Mouse (Mus musculus) natural killer cell, adult 2 months (primary cell): ENCODE data around the gene Tmem217.

Source experiments
- DNase-seq, 2 experiments: peaks; one replicate each; pipeline ENCODE4 v3.0.0; 2022; ENCODE audit warnings: low spot score in 2 of 2

Tmem217 gene

DNA sequence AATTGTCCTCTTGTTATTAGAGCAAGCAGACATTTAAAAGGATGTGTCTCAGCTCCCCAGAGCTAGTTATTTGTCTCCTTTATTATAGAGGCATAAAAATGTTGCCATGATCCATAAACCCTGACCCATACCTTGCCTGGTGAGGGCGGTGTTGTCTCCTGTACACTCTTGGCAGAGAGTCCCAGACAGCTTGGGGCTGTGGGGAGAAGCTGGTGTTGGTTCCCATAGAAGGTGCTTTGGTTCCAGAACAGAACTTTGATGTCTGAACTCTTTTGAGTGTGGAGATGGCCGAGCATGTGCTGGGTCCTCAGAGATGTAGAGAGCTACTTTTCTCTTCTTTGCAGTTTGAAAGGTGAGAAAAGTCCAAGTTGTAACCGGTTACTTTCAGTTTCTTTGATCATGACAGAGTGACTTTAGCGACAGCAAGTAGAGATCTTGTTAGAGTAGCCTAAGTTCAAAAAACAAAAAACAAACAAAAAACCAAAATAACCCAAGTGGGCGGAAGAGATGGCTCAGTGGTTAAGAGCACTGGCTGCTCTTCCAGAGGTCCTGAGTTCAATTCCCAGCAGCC is at the start of gene Tmem217:
TSS of gene Tmem217 (minus strand) at position 224 of the 571 bp plus-strand sequence.
- peak in 1 of 2 experiments; percentile 27 for DNase-seq

DNA sequence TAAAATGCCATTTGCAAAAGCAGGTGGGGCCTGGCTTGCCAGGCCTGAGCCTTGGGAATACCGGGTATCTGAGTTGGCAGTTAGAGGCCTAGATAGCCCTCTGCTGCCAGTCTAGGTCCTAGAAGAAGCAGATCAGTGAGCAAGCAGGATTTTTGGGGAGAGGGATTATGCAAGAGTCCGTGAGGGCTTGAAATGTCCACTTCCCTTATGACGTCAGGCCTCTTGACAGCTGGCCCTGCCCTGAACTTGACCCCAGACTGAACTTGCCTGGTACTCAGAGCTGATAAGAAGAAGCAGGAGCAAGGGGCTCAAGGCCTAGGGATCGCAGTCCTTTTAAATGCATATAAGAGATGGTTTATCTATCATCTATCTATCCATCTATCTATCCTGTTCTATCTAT is 49.2 kb upstream of the Tmem217 start:
- DNase-seq, result no peak

DNA sequence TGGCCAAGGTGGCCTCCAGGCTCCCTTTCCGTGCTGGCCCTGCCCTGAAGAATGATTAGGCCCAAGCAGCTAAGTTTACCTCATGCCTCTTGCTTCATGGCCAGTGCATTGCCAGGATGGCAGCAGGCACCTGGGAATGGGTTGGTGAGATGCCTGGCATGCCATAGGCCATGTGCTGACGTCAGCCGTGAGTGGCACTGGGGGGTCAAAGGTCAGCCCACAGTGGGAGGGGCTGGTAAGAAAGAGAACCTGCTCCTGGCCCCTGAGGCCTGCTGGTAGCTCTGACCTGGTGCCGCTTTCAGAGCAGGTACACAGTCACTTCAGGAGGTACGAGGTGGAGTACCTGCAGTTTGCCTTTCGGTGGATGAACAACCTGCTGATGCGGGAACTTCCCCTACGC is 47.4 kb upstream of the Tmem217 start:
- DNase-seq, result no peak

DNA sequence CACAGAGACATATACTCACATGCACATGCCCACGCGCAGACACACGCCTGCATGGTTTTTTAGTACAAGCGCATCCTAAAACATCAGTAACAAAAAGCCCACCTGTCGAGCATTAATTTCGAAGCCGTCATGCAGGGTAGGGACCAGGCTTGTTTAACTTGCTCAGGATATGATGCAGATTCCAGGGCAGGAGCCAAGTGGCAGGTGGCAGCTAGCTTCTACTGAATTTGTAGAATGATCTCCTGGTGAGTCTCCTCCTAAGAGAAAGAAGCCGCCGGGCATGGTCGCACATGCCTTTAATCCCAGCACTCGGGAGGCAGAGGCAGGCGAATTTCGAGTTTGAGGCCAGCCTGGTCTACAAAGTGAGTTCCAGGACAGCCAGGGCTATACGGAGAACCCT is 46.9 kb upstream of the Tmem217 start:
- DNase-seq, result no peak

DNA sequence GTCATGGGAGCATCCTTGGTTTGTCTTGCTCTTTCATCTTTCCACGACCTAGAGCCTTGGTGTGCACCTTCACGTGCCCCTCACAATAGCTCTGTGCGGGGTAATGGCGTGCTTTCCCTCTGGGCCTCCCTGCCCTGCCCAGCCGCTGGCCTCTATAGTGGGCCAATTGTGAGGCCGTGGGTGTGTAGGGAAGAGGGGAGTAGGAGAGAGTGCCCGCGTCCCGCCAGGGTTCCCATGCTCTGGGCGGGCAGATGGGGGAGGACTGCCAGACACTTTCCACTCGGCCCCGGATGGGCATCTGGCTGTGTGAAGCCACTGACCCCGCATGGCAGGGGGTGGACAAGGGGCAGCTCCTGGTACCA is 44.6 kb upstream of the Tmem217 start:
- no peak for DNase-seq

DNA sequence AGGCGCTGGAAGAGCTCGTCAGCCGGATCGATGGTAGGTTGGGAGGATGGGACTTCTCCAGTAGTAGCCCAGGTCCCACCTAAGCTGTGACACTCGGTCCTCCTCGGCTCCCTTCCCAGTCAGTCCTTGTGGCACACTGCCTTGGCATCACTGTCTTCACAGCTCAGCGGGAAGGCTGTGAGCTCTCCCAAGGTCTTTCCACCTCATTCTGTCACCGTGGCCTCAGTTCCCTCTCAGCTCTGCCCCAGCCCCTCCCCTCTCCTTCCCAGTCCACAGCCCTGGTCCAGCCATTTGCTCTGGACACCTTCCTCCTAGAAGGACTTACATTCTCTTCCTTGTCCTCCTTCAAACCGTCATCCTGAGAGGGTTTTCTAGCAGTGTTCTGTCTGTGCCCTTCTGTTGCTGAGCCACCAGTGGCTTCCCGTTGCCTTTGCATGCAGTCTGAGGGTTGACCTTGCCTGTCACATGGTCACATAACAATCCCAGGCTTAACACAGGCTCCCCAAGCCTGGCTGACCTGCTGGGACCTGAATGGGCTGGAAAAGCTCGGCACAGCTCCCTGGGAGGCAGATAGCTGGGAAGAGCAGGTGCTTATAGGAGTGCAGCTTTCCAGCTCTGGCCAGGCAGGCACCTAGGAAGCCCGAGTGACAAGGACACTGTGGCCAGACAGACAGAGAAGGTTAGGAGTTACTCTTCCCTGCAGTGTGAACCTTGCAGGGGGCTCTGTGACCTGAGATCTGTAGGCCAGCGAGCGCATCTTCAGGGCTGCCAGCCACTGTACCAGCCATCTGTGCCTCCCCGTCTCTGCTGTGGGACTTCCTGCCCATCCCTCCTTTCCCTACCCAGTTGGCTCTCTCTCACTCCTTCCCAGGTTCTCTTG is 43.9 kb upstream of the Tmem217 start:
- DNase-seq, result no peak

DNA sequence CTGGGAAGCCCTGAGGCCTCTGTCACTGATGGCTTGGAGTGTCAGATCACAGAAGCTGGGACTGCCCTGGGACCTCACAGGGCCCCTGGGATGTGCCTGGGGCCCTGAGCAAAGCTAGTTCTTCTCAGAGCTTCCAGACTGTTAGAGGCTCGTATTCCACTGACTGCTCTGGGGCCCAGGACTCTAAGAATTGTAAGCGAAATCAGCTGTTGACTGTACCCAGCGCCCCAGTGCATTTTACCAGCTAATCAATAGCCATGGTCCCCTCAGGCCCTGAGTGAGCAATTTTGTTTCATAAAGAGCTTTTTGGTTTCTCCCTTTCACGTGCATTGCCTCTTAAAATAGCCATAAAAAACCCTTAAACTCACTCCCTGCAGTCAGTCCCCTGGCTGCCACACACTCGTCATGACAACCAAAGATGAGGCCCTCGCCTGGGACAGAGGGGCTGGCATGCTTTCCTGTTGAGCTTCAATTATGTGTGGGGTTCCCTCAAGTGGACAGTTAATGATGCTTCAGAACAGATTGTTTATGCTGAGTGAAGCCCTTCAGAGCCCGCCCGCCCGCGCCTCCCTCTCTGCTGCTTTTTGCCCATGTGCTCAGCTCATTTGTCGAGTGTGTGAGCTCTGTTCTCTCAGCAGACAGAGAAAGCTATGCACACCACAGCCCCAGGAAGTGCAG is 37.2 kb upstream of the Tmem217 start:
- DNase-seq, result no peak

DNA sequence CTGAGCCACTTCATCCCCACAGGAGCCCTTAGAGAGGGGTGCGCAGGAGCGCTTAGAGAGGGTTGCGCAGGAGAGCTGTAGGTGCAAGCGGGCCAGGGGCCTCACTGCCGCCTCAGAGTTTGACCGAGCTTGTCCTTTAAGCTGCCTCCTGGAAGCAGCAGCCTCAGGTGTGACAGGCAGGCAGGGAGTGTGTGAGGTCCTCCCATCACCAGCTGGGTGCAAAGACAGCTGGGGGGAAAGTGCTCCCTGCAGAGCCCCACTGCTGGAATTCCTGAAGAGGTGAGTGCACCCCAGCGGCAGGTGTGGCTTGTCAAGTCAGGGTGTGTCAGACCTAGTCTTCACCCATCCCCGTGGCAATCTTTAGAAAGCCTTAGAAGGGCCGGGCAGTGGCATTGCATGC is 34.7 kb upstream of the Tmem217 start:
- DNase-seq, result no peak

DNA sequence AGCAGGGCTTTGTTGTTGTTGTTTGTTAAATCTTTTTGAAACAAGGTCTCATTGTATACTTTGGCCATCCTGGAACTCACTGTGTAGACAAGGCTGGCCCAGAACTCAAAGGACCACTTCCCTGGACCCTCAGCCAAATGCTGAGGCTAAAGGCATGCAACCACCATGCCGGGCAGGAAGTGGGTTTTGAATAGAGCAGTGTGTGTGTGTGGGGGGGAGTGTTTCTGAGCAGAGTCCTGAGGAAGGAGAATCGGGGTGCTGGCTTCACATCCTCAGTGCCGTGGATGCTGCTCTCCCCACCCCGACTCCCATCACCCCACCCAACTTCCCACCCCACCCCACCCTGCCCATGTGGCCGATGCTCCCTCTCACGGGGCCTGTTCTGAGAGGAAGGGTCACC is 33.3 kb upstream of the Tmem217 start:
- peak; percentile 29 to 48 for DNase-seq

DNA sequence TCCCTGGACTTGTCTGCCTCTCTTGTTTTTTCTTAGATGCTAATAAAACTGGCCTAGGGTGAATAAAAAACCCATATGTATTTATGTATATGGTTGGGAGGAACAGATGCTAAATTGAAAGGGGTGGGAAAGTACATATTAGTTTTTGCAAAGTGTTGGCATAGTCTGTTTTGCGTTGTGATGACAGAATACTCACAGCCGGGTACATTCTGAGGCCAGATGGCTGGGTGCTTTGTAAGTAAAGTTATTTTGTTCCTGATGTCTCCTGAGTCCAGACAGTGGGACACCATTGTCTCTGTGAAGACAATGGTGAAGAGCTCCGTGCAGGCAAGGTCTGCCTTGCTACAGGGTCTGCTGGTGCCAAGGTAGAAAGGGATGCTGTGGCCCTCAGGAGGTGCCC is 32.6 kb upstream of the Tmem217 start:
- DNase-seq, result no peak

DNA sequence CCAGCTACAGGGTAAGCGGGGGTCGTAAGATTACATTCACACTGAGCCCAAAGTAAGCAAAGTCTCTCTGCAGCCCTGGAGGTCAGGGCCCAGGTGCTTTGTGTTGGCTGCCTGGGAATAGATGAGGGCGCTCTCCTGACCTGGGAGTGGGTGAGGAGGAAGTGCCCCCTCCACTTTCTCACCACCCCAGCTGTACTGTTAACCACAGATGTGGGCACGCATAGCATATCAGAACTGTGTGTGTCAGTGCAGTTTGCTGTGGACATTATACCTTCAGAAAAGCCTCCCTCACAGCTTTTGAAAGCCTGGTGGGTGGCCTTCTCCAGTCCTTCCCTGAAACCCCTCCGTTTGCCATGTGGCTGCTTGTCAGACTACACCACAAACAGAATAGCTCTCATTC is 32.1 kb upstream of the Tmem217 start:
- DNase-seq, result peak; percentile 40 to 54

DNA sequence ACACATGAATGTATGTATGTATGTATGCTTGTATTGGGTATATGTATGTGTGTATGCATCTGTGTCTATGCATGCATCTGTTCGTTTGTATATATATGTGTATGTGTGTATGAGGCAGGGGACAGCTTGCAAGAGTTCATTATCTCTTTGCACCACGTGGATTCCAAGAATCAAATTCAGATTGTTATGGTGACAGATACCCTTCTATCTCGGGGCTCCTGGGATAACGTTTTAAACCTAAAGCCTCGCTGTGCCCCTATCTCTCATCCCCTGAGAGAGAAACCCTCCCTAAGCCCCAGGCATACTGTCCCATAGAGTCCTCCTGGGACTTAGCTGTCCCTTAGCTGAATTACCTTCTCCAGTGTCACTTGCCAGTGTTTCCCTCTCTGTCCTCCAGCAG is 31.4 kb upstream of the Tmem217 start:
- DNase-seq, result no peak

DNA sequence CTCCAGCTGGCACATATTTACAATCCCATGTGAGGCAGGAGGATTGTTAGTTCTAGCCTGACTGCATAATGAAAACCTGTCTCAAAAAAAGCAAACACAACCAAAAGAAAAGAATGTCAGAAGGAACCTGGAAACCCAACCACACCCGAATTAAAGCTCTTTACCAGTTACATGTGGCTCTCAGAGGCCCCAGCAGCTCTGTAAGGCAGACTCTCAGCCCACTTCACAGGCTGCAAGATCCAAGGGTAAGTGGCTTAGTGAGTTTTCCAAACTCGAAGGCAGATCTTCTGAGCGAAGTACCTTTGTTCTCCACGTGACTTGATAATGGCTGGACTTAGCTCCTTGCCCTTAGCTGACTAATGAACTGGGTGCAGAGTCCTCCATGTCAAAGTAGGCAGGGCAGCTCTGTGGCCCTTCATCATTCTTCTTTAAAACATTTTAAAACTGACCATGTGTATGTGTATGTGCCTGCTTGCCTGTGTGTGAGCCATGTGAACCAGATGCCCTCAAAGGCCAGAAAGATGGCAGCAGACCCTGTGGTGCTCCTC is 27.5 kb upstream of the Tmem217 start:
- no peak for DNase-seq

DNA sequence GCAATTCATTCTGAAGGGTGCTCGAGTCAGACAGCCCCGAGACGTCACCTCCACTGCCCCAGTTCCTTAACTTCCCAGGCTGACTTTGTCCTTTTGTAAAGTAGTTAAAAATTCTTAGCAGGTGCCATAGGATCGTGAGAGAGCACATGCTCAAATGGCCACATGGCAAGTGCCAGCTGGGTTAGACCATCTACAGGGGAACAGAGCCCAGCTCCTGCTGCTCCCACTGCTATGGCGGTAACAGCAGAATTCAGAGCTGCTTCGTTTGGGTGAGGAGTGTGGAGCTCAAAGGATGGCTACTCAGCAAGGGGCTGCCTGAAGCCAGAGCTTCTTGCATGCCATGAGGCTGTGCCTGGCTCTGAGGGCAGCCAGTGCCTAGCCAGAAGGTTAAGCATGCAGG is 17.6 kb upstream of the Tmem217 start:
- no peak for DNase-seq

DNA sequence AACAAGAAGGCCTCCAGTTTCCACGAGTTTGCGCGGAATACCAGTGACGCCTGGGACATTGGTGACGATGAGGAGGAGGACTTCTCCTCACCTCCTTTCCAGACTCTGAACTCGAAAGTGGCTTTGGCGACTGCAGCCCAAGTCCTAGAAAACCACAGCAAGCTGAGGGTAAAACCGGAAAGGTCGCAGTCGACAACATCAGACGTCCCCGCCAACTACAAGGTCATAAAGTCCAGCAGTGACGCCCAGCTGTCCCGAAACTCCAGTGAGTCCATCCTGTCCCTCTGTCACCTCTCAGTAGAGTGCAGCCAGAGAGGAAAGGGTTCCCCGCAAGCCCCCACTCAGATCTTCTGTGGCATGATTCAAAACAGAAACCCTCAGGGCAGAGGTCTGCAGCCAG is 16.2 kb upstream of the Tmem217 start:
- no peak for DNase-seq

DNA sequence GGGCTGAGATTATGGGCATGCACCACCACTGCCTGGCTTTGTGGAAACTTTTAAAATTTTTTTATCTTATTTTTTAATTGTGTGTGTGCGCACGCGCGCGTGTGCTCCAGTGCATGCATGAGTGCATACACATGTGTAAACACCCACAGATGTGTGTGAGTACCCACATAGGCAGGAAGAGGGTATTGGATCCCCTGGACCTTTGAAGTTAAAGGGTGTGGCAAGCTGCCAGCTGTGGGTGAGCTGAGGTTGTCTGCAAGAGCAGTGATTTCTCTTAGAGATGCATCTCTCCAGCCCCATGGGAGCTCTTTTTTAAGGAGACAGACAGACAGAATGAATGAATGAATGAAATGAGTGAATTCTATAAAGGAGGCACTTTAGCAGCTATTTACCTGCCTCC is 13.3 kb upstream of the Tmem217 start:
- no peak for DNase-seq

DNA sequence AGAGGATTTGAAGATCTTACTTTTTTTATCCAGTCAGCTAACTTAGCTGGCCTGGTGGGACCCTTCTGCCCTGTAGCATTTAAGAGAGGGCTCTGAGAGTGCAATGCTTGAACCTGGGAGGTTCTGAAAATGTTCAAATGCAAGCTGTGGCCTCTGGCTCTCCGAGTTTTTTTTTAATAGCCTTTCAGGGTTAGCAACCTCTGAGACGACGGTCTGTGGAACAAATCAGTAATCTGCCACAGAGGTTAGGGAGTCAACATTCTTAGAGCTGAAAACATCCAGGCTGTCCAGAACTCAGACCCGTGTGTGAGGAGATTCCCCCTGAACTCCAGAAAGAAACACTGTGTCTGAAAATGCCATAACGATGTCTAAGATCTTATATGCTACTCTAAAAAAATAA is 6.3 kb upstream of the Tmem217 start:
- DNase-seq, result no peak

DNA sequence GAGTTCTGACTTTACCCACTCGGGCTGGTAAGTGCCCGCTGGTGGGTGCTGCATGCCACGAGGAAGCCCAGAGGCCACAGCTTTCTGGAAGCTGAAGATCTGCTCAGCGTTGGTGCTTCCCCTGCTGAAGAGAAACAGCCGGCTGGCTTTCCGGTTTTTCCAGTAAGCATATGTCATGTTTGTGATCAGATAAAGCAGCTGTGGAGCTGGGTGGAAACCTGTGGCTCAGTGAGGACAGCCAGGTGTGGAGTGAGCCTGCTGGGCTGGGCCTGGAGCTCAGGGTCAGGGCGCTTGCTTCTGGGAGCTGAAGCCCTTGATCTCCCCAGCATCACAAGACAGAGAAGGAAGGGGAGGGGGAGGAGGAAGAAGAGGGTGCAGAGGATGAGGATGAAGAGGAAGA is 4.7 kb upstream of the Tmem217 start:
- DNase-seq, result no peak

DNA sequence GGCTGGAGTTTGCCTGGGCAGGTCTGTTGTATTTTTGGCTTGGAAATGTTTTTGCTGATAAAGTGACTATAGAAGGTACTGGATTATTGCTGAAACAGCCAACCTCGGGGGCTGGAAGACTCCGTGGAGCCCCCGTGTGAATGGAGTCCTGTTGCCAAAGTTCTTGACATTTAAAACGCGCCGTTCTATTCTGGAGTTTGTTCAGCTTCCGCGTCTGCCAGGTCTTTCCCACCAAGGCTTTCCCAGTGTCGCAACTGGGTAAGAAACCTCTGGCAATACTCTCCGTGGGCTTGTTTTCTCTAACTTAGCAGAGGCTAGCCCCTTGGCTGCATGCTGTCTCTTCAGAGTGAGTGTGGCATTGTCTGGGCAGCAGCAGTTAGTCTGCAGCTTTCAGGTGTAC is 4.3 kb upstream of the Tmem217 start:
- no peak for DNase-seq

DNA sequence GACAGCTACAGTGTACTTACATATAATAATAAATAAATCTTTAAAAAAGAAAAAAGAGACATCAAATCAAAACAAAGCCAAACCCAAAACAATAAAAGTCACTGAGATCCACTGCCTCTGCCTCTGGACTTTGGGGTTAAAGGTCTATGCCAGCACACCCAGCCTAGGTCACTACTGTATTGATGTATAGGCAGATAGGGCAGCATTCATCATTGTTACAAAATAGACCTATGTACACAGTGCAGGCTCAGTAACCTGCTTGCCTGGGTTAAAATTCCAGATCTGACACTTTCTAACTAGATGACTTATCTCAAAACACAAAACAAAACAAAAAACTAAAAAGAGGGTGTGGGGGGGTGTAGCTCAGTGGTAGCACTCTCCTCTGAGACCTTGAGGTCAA is 2.0 kb upstream of the Tmem217 start:
- DNase-seq, result no peak

DNA sequence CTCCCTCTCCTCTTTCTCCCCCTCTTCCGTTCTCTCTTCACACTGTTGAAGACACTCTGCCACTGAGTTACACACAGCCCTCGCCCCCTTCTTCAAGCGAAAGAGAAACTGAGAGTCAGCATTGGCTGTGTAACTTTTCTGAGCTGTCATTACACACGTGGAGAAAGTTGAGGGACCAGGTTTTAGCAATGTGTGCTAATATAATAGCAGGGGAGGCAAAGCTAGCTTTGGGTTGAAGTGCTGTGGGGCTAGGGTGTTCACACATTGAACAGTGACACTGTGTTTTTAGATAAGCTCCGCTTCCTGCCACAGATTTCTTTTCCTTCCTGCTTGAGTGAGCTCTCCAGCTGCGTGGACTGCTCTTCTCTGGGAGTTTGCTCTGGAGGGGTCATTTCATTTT is 1.2 kb downstream of the Tmem217 start:
- DNase-seq, result peak; percentile 26 to 43

DNA sequence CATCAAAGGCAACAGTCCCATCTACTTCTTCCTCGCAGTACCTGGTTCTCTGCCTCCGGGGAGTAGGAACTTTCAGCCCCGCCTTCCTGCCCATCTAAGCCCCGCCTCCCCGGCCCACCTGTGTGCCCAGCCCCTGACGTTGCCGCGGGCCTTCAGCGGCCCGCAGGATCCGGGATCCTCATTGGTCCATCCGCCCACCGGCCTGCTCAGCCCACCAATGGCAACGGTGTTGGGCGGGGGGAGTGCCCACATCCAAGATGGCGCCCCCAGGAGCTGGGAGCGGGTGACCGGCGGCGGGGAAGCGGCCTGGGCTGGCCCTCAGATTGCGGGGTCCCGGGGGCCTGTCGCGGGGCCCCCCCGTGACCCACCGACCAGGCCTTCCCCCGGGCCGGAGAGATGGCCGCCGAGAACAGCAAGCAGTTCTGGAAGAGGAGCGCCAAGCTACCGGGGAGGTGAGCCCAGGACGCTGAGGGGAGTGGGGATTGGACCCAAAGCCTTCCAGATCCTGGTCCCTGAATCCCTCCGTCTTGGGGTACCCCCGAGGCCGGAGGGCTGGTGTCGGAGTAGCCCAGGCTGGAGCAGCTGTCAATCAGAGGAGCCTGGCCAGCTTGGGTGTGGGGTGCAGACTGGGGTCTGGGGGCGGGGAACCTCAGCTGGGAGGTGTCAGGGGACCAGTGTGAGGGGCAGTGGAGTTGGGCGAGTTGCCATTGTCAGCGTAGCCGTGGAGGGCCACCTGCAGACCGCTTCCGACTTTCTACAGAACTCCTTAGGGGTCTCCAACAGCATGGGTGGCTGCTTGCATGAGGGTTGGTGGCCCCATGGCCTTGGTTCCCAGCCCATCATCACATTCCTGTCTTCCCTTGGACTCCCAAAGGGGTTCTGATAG is 2.4 kb downstream of the Tmem217 start, which contains the start of the genes Gm17657 and Tbc1d22b:
TSS of gene Gm17657 (minus strand) at position 96 of the 886 bp plus-strand sequence.
TSS of gene Tbc1d22b (plus strand) at position 243 of the 886 bp plus-strand sequence.
- peak; percentile 90 to 94 for DNase-seq
